Mouse (Mus musculus) ES-E14 (cell line): ENCODE measurements at regions not wholly inside any gene's neighbourhood (a gene's known extent, or its start where the extent isn't known, plus 50 kb on each side); places are given as distances from the start of the nearest gene placed in this dataset.

Source experiments
- HCFC1 ChIP-seq: IDR thresholded peaks from 2 replicates; pipeline ENCODE4 v1.6.1; 2012; ENCODE audit warnings: low read length, inconsistent platforms, borderline replicate concordance; ENCODE audit not compliant: insufficient read depth
- MAFK ChIP-seq: IDR thresholded peaks from 2 replicates; pipeline ENCODE4 v1.6.1; 2014; ENCODE audit warnings: mild to moderate bottlenecking, low read depth, low read length, inconsistent platforms; ENCODE audit not compliant: insufficient read depth

- TF ChIP-seq HCFC1 (no peak), MAFK (no peak)
Measured at GRCm38 (mm10) chr10:30439802-30440201, 160.7 kb downstream of the Trmt11 start.
